Mouse (Mus musculus): ENCODE measurements around the gene Odf3l1. TPM values are rescaled to one million over a fixed set of nuclear protein-coding genes. Genes with fewer than 3 reads are reported as not detected.
"Not testable (repeated sequence)": the region's sequence is repeated elsewhere in the genome, so short reads cannot be mapped to it uniquely, and the experiment has no call there.

Gene Odf3l1
- total RNA-seq (2021), result 1.6 and 1.8 TPM in 2 replicates
- long read RNA-seq, partial matches to known transcripts, result 0 of 2 reads
- long read RNA-seq, other reads (novel, unspliced or antisense), result 2 of 2 reads

DNA sequence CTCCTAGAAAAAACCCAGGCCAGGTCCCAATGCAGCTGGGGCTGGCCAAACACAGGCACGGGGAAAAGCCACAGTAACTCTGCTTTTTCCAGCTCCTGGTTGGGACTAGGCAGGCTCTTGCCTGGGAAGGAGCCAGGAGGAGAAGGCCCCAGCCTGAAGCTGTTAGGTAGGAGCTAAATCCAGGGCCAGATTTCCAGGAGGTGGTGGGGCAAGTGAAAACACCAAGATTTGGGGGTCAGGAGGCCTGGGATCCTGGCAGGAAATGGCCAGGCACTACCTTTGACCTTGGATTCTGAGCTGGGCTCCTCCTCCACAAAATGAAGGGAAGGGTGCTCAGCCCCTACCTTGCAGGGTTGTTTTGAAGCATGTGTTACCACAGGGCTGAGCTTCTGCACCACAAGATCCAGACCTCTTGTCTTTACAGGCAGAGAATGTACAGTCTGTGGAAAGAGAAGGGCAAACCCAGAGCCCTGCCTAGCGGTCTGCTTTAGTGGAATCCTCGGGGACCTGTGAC, at the start of gene Odf3l1:
TSS of gene Odf3l1 (minus strand) at position 464 of the 514 bp plus-strand sequence.
- peak; percentile 18 for DNase-seq

DNA sequence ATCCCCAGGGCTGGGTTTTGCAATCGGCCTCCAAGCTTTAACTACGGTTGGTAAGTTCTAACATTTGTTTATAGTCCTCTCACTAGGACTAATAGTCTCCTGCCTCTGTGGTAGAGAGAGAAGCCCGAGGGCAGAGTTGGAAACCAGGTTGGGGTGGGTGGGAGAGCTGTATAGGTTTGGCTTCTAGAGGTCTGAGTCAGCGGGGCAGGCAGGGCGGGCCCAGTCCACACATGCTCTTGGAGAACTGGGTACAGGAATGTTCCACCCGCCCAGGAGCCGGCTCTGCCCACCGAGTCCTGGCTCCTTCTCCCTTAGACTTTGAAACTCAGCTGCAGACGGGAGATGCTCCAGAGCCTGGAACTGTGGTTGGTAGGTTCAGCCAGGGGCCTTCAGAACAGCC, 49.5 kb upstream of the Odf3l1 start:
- DNase-seq, result no peak

DNA sequence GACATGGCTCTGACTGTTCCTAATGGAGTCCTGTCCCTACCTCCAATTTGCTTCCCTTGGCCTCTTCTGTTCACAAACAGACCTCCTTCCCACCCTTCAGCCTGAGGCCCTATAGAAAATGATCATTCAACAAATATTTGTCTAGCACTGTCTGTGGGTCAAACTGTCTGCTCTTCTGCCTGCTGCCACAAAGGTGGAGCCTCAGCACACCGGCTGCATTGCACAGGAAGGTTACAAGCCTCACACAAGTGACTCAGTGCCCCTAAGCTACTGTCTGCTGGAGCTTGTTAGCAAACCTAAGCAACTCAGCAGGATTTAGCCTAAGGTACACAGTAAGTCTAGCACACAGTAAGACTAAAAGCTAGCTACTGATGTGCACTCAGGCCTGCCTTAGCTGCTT, 46.5 kb upstream of the Odf3l1 start:
- no peak for DNase-seq

DNA sequence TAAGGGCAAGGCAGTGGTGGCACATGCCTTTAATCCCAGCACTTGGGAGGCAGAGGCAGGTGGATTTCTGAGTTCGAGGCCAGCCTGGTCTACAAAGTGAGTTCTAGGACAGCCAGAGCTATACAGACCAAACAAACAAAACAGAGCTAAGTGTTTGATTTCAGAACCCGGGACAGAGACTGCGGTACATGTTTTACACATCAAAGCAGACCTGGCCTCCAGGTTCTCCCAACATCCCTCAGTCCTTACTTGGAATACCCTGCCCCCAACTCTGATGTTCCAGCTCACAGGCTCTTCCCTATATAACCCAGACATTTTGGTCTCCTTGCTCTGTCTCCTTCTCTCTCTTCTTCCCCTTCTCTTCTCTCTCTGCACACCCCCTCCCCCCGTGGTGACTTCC, 45.5 kb upstream of the Odf3l1 start:
- DNase-seq, result not testable (repeated sequence)

DNA sequence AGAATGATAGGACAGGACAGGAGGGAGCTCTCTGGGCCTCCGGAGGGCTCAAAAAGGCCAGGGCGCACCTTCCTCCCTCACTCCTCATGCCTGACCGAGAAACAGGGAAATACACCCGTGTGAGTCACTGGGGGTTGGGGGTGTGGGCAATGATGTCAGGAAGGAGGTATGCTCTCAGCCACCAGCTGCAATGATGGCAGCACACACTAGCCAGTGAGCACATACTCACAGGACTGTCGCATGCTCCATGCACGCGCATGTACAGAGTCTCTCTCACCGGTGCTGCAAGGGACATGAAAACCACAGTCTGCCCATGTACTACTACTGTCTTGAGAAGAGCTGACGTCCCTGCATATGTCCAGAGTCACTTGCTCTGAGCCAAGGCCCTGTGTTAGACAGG, 43.1 kb upstream of the Odf3l1 start:
- DNase-seq, result no peak

DNA sequence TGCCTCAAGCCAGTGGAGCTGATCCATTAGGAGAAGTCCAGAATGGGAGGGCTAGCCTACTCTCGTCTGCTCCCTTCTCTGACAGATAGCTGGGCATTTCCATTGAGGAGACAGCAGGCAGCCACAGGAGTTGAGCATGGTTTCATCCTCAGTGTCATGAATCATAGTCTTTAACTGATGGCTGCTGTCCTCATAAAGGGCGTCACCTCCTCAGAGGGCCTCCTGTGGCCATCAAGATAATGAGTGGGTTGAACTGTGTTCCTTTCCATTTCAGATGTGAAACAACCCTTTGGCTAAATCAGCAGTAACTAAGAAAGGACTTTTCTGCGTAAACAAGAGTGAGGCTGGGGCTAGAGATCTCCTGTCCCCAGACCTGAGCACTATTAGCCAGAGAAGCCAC, 39.2 kb upstream of the Odf3l1 start:
- no peak for DNase-seq

DNA sequence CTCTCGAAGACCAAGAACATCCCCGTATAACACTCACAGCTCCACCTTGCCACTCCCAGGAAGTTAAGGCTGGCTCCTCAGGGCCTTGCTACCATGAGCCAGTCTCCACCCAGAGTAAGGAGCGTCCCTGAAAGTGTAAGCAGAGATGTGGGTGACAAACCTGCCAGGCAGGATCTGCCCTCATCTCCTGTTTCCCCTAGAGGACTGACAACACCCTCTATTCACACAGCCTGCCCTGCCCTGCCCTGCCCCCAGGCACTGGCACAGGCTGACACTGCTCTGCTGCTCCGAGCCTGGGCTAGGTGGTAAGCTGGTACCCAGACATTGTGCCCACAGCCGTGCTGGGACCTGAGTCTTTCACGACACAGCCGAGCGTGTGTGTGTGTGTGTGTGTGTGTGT, 36.7 kb upstream of the Odf3l1 start:
- DNase-seq, result no peak

DNA sequence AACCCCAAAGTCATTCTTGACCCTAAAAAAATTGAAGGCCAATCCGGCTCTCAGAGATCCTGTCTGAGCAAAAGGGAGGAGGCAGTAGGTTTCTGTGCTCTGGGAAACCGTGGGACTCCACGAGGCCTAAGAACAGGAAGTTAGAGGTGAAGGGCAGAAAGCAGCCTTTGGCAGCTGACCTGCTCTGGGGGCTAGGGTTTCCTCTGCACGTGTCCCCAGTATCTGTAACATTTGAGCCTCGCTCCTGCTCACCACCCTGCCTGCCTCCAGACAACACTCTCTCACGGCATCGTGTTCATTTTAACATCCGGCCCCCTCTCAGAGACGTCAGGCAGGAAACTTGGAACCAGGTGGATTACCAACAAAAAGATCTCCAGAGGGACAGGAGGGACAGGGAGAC, 36.1 kb upstream of the Odf3l1 start:
- no peak for DNase-seq

DNA sequence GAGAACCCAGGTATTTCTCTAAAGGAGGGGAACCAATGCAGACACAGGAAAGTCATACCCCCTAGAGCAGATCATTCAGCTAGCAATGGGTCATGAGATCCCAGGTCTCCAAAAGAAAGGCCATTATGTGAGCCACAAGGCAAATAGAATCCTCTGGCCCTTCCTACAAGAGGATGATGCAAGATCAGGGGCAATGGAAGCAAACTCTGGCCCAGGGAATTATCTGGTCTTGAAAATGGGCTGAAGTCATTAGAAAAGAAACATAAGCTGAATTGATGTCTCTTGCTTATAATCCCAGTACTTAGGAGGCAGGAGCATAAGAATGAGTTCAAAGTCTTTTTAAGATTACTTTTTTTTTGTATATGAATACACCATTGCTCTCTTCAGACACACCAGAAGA, 35.6 kb upstream of the Odf3l1 start:
- no peak for DNase-seq

DNA sequence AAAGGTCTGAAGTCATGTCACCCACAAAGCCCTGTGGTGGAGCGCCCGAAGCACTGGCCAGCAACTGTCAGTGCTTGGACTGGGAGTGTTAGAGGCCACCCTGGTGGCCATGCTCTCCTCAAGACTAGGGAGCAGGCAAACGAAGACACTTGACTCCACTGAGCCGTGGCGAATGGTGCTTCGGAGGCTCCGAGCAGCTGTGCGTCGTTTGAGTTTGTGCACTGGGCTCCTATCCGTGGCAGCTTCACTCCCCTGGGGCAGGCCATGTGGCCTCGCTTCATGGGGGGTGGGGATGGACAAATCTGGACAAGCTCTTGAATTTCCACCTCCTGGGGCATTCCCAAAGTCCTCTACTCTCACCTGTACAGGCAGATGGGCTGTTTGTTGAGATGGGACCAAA, 34.9 kb upstream of the Odf3l1 start:
- no peak for DNase-seq

DNA sequence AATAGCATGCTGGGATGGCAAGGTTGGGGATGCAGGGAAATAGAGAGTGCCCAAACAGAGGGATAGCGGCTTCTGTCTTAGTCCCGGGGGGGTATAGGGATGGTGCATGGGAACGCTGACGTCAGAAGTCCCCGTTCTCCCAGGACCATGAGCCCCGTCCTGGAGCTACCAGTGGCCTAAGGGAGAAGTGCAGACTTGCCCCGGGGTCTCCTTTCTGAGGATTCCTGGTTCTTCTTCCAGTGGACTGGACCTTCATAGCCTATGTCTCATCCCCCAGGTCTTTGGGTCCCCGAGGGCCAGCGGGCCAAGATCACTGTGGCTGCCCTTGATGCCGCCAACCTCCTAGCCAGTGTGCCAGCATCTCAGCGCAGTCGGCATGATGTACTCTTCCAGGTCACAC, 32.3 kb upstream of the Odf3l1 start:
- DNase-seq, result no peak

DNA sequence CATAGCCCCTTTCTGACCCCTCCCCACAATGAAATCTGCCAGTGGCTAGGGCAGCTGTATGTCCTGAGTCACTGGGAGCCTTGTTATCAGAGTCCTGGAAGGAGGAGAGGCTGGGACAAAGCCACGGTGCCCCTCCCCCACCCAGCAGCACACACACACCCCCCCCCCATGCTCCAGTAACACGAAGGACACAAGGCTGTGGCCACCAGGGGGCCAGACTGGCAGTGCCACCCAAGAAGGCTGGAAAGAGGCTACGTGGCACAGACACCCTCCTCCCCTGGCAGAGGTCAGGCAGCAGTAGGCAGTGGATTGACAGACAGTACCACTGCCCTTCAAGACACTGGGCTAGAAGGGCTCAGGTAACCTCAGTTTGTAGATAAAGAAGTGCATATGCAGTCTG, 29.5 kb upstream of the Odf3l1 start:
- peak; percentile 57 for DNase-seq

DNA sequence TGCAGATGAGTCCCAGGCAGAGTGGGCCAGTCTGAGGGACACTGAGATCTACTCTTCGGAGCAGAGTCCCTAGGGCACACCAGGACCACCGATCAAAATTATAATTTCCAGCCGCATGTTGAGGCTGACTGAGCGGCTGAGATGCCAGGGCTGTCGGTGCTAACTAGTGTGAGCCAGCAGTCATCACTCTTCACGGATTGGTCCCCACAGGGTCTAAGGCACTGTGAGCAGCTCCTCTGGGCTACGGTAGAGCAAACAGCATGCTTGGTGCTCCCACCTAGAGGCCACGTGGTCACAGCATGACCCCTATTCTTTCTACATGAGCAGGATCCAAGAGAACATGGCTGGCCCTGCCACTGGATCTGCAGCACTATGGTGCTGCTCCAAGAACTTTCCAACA, 28.8 kb upstream of the Odf3l1 start:
- DNase-seq, result no peak

DNA sequence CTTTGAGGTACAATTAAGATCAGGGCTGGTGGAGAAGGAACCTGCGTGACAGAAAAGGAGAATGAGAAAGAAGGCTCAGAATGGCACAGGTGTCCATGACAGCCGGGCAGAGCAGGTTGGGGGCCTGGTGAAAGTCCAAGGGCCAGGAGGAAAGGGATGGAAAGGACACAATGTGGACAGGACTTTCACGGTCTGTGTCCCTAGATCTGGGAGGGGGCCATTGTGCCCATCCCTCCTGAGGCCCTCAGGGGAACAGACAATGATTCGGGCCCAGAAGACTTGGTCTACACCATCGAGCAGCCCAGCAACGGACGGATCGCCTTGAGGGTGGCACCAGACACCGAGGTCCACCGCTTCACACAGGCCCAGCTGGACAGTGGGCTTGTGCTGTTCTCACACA, 27.6 kb upstream of the Odf3l1 start:
- no peak for DNase-seq

DNA sequence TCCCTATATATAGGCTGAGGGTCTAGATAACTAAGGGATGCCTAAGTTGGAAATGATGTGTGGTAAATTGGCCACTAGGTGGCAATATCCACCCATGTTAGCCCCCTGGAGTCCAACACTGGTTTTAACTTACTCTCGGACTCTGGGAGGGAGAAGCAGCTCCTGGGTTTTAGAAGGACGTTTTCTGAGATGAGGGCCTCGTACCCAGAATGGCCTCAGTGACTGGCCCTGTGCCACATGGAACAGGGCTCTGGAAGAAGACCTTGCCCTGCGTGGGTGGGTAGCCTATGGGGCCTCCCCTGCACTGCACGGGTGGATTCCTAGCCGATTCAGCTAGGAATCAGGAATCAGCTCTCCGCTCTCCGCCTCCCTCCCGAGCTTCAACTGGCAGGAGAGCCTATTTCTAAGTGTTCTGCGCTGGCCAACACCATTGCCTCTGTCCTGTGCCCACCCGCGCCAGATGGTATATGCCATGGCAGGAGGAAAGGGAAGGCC, 27.1 kb upstream of the Odf3l1 start:
- peak; percentile 42 for DNase-seq

DNA sequence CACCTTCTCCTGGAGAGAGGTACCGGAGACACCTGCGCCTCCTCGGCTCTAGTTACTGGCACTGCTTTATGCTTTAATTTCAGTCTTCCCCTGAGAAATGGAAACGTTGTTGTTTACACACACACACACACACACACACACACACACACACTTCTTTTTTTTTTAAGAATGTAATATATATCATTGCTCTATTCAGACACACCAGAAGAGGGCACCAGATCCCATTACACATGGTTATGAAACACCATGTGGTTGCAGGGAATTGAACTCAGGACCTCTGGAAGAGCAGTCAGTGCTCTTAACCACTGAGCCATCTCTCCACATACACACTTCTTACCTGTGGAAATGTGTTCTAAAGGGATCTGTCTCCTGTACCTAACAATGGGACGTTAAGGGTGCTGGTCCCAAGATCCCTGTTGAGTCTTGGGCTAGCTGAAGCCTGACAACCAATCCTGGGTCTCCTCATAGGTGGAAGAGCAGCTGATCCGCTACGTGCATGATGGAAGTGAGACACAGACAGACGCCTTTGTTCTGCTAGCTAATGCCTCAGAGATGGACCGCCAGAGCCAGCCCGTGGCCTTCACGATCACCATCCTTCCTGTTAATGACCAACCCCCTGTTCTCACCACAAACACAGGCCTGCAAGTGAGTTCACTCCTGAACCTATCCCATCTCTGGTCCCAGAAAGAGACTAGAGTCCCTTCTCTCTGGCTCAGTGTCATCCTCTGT, 26.2 kb upstream of the Odf3l1 start:
- DNase-seq, result no peak

DNA sequence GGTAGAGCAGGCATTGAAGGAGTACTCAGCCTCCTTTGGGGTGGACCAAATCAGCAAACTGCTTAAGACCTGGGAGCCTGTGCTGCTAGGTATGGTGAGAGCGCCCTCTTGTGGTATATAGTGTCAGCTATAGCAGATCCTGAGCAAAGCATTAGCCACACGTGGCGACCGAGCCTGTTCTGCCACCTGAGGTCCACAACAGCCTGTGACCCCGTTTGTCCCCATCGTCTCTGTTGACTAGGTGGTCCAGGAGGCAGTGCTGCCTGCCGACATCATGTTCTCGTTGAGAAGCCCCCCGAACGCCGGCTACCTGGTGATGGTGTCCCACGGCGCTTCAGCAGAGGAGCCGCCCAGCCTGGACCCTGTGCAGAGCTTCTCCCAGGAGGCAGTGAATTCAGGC, 25.3 kb upstream of the Odf3l1 start:
- peak; percentile 53 for DNase-seq

DNA sequence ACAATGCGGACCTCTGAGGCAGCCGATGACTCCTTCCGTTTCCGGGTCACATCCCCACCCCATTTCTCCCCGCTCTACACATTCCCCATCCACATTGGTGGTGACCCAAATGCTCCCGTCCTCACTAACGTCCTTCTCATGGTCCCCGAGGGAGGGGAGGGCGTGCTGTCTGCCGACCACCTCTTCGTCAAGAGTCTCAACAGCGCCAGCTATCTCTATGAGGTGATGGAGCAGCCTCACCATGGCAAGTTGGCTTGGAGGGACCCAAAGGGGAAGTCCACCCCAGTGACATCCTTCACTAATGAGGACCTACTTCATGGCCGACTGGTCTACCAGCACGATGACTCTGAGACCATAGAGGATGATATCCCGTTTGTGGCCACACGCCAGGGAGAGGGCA, 23.1 kb upstream of the Odf3l1 start:
- no peak for DNase-seq

DNA sequence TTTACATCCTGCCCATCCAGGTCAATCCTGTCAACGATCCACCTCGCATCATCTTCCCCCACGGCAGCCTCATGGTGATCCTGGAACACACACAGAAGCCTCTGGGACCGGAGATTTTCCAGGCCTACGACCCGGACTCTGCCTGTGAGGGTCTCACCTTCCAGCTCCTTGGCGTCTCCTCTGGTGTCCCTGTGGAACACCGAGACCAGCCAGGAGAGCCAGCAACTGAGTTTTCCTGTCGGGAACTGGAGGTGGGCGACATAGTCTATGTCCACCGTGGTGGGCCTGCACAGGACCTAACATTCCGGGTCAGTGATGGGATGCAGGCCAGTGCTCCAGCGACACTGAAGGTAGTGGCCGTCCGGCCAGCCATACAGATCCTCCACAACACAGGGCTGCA, 22.1 kb upstream of the Odf3l1 start:
- DNase-seq, result no peak

DNA sequence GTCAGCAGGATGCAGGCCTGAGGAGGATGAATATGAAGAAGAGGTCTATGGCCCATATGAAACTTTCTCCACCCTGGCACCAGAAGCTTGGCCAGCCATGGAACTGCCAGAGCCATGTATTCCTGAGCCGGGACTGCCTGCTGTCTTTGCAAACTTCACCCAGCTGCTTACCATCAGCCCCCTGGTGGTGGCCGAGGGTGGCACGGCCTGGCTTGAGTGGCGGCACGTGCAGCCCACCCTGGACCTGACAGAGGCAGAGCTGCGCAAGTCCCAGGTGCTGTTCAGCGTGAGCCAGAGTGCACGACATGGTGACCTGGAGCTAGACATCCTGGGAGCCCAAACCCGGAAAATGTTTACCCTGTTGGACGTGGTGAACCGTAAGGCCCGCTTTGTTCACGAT, 21.6 kb upstream of the Odf3l1 start:
- DNase-seq, result no peak

DNA sequence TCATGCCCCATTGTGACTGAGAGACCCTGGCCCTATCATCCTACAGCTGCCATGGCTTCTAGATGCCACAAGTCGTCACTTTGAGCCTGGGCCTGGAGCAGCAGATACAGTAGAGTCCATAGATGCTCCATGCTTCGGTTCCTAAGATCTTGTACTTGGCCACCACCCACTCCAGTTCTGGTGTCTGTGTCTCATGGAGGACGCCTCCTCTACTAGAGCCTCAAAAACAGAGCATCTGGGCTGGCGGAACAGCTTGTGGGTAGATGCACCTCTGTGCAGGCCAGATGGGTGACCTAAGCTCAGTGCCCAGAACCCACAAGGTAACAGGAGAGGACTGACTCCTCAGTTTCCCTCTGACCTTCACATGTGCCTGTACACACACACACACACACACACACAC, 19.8 kb upstream of the Odf3l1 start:
- no peak for DNase-seq

DNA sequence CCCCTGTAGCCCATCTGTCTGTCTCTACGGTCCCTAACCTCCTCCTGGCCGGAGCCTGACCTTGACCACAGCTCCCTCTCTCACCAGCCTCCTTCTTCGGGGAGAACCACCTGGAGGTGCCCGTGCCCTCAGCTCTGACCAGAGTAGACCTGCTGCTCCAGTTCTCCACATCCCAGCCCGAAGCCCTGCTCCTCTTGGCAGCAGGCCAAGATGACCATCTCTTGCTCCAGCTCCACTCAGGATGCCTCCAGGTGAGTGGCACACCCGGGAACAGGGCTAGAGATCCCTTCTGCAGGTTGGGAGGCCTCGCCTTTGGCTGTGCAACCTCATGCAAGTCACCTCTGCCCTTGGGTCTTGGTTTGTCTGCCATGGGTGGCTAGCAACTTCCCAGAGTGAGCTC, 19.0 kb upstream of the Odf3l1 start:
- DNase-seq, result no peak

DNA sequence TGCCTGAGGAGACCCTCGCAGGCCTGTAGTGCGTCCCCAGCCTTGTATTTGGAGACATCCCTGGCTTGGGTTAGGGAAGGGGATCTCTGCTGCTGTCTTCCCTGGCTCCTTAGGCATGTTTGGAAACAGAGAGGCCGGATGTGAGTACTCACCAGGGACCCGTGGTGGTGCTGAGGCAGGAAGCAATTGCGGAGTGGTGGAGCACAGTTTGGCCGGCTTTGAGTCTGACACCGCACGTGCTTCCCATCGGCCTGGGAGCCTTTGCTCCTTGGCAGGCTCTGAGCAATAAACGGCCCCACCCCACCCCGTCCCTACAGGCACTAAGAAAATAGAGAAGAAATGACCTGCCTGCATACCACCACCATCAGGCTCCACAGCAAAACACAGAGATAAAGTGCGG, 18.3 kb upstream of the Odf3l1 start:
- DNase-seq, result no peak

DNA sequence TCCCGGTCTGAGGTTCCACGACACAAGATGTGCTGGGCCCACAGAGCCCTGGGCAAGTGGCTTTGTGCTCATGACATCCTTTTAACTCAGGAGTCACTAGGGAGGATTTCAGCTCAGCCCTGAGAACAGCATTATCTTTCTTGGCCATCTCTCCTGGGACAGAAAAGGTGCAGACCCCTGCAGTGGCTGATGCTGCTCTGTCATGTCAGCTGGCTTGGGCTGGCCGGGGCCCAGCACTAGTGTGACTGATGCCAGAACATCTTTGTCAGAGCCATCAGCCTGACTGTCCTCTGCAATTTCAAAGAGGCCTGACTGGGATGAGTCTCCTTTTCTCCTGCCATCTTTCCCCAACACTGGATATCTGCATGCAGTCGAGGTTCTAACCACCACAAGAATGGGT, 17.8 kb upstream of the Odf3l1 start:
- DNase-seq, result no peak
